Mouse (Mus musculus): ENCODE measurements around the gene Psmf1.

- TF ChIP-seq POLR2A (IDR thresholded peaks at IDR 0.05; ENCODE audit: borderline replicate concordance, extremely low read depth, insufficient read depth, insufficient read length, poor library complexity, severe bottlenecking) (no peak), CTCF (IDR thresholded peaks at IDR 0.05; ENCODE audit: borderline replicate concordance, extremely low read depth, insufficient read depth, insufficient read length) (no peak)
Measured at GRCm38 (mm10) chr2:151743845-151744244, at the start of gene Psmf1.
